Mouse (Mus musculus) limb, embryonic 14.5 days (tissue): Measurements from ENCODE around the gene Gdf2. TPM values are rescaled to one million over a fixed set of nuclear protein-coding genes. Genes with fewer than 3 reads are reported as not detected.

Experiments used
- ATAC-seq: fragments of 200-750 bp; cut with Nextera tagmentation; 2 replicates; pipeline ENCODE4 v1.8.0; 2017; ENCODE audit warnings: low read depth, moderate number of reproducible peaks, moderate TSS enrichment; ENCODE audit not compliant: low FRiP score
- DNase-seq: peaks from one replicate; pipeline ENCODE4 v3.0.0-alpha.2; 2015; ENCODE audit warnings: low spot score
- H3K27ac ChIP-seq: fragments of 300-500 bp; sonication (generic); replicated peaks from 2 replicates; pipeline ENCODE4 v1.5.1; 2014; ENCODE audit warnings: low read depth, mild to moderate bottlenecking, low read length, moderate library complexity, mixed read lengths
- H3K27me3 ChIP-seq: fragments of 300-500 bp; sonication (generic); 2 replicates; pipeline ENCODE4 v1.6.1; 2014; ENCODE audit warnings: low read length, mixed read lengths; ENCODE audit not compliant: control insufficient read depth, insufficient read depth
- H3K36me3 ChIP-seq: fragments of 300-500 bp; sonication (generic); 2 replicates; pipeline ENCODE4 v1.6.1; 2014; ENCODE audit warnings: mild to moderate bottlenecking, low read length, moderate library complexity, mixed read lengths; ENCODE audit not compliant: control insufficient read depth, insufficient read depth
- H3K4me1 ChIP-seq: fragments of 300-500 bp; sonication (generic); 2 replicates; pipeline ENCODE4 v1.6.1; 2014; ENCODE audit warnings: antibody characterized with exemption, low read length, mixed read lengths; ENCODE audit not compliant: control insufficient read depth, insufficient read depth
- H3K4me2 ChIP-seq: fragments of 300-500 bp; sonication (generic); replicated peaks from 2 replicates; pipeline ENCODE4 v1.6.1; 2014; ENCODE audit warnings: low read depth, mild to moderate bottlenecking, low read length, moderate library complexity; ENCODE audit not compliant: severe bottlenecking
- H3K4me3 ChIP-seq: fragments of 300-500 bp; sonication (generic); replicated peaks from 2 replicates; pipeline ENCODE4 v1.5.1; 2014; ENCODE audit warnings: low read length
- H3K9ac ChIP-seq: fragments of 300-500 bp; sonication (generic); 2 replicates; pipeline ENCODE4 v1.6.1; 2014; ENCODE audit warnings: mild to moderate bottlenecking, low read depth, low read length, moderate library complexity; ENCODE audit not compliant: severe bottlenecking
- H3K9me3 ChIP-seq: fragments of 300-500 bp; sonication (generic); 2 replicates; pipeline ENCODE4 v1.6.1; 2016; ENCODE audit warnings: low read length; ENCODE audit not compliant: control insufficient read depth
- POLR2A ChIP-seq: fragments of 200-500 bp; IDR thresholded peaks from 2 replicates; pipeline ENCODE4 v1.8.0; 2012; ENCODE audit warnings: inconsistent platforms, mild to moderate bottlenecking, moderate library complexity, borderline replicate concordance; ENCODE audit not compliant: insufficient read depth, insufficient read length; ENCODE audit errors: extremely low read depth
- WGBS: fragments of 180-500 bp; shearing (Covaris S2); extraction: QIAGEN DNeasy Blood & Tissue Kit; methylation state at CpG from one replicate; pipeline ENCODE4 v1.1.7; 2014; 5-methylcytosine and 5-hydroxymethylcytosine counted together
- polyA plus RNA-seq, 2 experiments: library from polyadenylated mRNA; depleted of rRNA in 1 of 2; stranded (reverse) in 1 of 2; unstranded in 1 of 2; fragments of >200 nt; fragmentation: Nextera tagmentation in 1 of 2; extraction: Ambion mirVana in 1 of 2; gene quantifications; 2 replicates each; pipeline versions ENCODE4 v1.2.1 to v1.2.3; 2012 to 2014

Gdf2 gene
- polyA plus RNA-seq, 2 experiments = 0.03 TPM; not detected in 1

DNA sequence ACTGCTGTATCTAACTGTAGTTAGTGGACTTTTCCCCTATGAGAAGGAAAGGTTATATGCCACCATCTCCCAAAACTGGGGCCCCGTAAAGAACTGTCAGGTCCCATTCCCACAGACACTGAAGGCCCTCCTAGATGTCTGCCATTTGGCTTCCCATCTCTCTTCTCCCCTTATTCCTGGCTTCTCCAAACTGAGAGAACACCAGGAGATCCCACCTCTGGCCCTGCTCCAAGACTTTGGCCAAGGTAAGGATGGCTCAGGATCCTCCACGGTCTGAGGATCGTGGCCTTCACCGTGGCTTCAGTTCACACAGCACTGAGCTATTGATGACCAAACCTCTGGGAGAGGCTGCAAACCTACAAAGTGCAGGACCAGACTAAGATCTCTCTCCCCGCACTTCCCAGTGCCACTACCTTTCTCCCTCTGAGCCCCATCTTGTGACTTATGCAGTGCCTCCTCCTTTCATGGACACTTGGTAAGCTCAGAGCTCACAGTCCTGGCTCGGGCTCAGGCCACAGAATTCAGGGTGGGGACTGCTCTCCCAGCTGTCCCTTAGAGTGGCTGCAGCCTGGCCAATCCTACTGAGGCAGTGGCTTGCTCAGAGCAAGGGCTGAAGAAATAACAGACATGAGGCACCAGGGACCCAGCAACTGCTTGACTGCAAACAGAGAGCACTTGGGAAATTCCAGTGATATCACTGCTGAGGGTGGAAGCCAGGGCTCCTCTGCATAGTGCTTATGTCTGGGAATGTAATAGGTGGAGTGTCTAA is 52.9 kb downstream of the Gdf2 start:
- Histone ChIP-seq H3K36me3 (no peaks in the 10 kb centered on the region), H3K4me2 (no peak overlapping the region), H3K9ac (no peak overlapping the region), H3K4me3 (no peak overlapping the region), H3K9me3 (no peaks in the 10 kb centered on the region), H3K4me1 (no peaks in the 10 kb centered on the region), H3K27ac (no peak overlapping the region), H3K27me3 (no peaks in the 10 kb centered on the region)
- ATAC-seq = no peak
- no peak for TF ChIP-seq POLR2A
- DNase-seq = no peak
- WGBS = 91% methylated on average over 6 of the region's 6 CpGs

Other genes with a start within 250 kb of the Gdf2 start
- gene Gdf10, start 17.5 kb upstream of the Gdf2 start, polyA plus RNA-seq (2012; rRNA removed) = 52.9 and 77.9 TPM in 2 replicates
- 38.8 and 49.0 TPM in 2 replicates for gene Gdf10, start 17.5 kb upstream of the Gdf2 start, polyA plus RNA-seq (2014; fragmentation: Nextera tagmentation; extraction: Ambion mirVana)
- gene Rbp3, start 13.0 kb downstream of the Gdf2 start, polyA plus RNA-seq (2012; rRNA removed) = not detected in 2 replicates
- not detected in 2 replicates for gene Rbp3, start 13.0 kb downstream of the Gdf2 start, polyA plus RNA-seq (2014; fragmentation: Nextera tagmentation; extraction: Ambion mirVana)
- 0.65 and 0.77 TPM in 2 replicates for gene Zfp488, start 37.7 kb downstream of the Gdf2 start, polyA plus RNA-seq (2012; rRNA removed)
- 0.21 and 0.30 TPM in 2 replicates for gene Zfp488, start 37.7 kb downstream of the Gdf2 start, polyA plus RNA-seq (2014; fragmentation: Nextera tagmentation; extraction: Ambion mirVana)
- not detected in 2 replicates for gene Gm30083, start 74.1 kb downstream of the Gdf2 start, polyA plus RNA-seq (2012; rRNA removed)
- gene Gm30083, start 74.1 kb downstream of the Gdf2 start, polyA plus RNA-seq (2014; fragmentation: Nextera tagmentation; extraction: Ambion mirVana) = not detected in 2 replicates
- gene Gm5460, start 75.7 kb downstream of the Gdf2 start, polyA plus RNA-seq (2012; rRNA removed) = not detected in 2 replicates
- not detected in 2 replicates for gene Gm5460, start 75.7 kb downstream of the Gdf2 start, polyA plus RNA-seq (2014; fragmentation: Nextera tagmentation; extraction: Ambion mirVana)
- gene Antxrl, start 111.7 kb downstream of the Gdf2 start, polyA plus RNA-seq (2012; rRNA removed) = not detected in 2 replicates
- not detected in 2 replicates for gene Antxrl, start 111.7 kb downstream of the Gdf2 start, polyA plus RNA-seq (2014; fragmentation: Nextera tagmentation; extraction: Ambion mirVana)
- 14.5 and 23.7 TPM in 2 replicates for gene Anxa8, start 144.9 kb downstream of the Gdf2 start, polyA plus RNA-seq (2012; rRNA removed)
- 35.9 and 42.5 TPM in 2 replicates for gene Anxa8, start 144.9 kb downstream of the Gdf2 start, polyA plus RNA-seq (2014; fragmentation: Nextera tagmentation; extraction: Ambion mirVana)
- not detected in 2 replicates for gene A630023A22Rik, start 161.7 kb downstream of the Gdf2 start, polyA plus RNA-seq (2012; rRNA removed)
- gene A630023A22Rik, start 161.7 kb downstream of the Gdf2 start, polyA plus RNA-seq (2014; fragmentation: Nextera tagmentation; extraction: Ambion mirVana) = not detected in 2 replicates
- gene Npy4r, start 211.4 kb downstream of the Gdf2 start, polyA plus RNA-seq (2012; rRNA removed) = 0.01 and 0.06 TPM in 2 replicates
- gene Npy4r, start 211.4 kb downstream of the Gdf2 start, polyA plus RNA-seq (2014; fragmentation: Nextera tagmentation; extraction: Ambion mirVana) = 0.06 TPM in 1 of 2 replicates, not detected in the other